Comparison of ENCODE assay signal across 8 mouse cellular contexts in the genomic region with DNA sequence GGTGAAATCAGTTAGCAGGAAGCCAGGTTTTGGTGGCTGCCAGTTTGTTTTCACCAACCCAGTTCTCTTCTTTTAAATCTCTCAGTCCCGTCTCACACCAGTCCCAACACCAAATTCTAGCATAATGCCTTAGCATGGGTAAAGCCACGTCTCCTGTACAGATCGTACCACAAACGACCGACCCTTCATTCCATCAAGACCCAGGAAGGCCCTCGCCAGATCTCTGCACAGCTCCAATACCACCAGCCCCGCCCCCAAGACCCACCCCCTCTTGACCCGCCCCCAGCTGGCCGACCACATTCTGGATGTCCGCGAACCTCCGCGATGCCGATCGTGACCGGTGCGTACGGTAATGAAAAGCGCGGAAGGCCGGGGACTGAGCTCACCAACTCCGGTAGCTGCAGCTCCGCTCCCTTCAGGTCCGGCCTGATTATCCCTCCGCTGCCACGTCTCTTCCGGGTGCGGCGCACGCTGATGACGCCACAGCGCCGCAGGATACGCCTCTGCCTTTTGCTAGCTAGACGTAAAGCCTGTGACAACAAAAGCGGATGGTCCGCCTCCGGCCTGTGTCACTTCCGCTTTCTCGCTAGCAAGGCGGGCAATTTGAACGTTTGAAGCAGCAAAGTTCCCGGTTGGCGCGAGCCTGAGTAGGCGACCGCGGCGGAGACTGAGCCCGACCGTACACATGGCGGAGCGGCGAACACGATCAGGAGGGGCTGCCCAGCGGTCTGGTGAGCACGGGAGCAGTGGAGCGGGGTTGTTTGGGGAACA. TPM values are rescaled to one million over a fixed set of nuclear protein-coding genes. Genes with fewer than 3 reads are reported as not detected.
DNase-seq lines count a peak whose midpoint lies in the region; ATAC-seq lines count a peak whose summit lies in the region.

A gene (minus strand): TSS at position 479 of the 771 bp plus-strand sequence.
A gene (plus strand): TSS at position 506 of the 771 bp plus-strand sequence.

- no peaks in the 10 kb centered on the region; the same call in 1 of the 2 replicates for H3K36me3 ChIP-seq in hindbrain, embryonic 11.5 days (ENCODE audit: control insufficient read depth, insufficient read depth, low read length)

- H3K4me2 ChIP-seq in hindbrain, embryonic 11.5 days (replicated peaks; ENCODE audit: low read depth, low read length): peak within 1 kb of the TSS; percentile 90

- ATAC-seq in frontal cortex, adult (ENCODE audit: low TSS enrichment): peak; percentile 92
- peak; percentile 89 for ATAC-seq in hindbrain, embryonic 11.5 days (ENCODE audit: low FRiP score)

- peak within 1 kb of the TSS; percentile 73 for H3K9ac ChIP-seq in hindbrain, embryonic 11.5 days (ENCODE audit: low read depth, low read length)

- peak within 1 kb of the TSS; percentile 58; the same call in 1 of the 2 replicates for H3K27ac ChIP-seq in hindbrain, embryonic 11.5 days (ENCODE audit: low read depth, low read length)

- WGBS in hindbrain, embryonic 11.5 days: under 1% methylated on average over 58 of the region's 58 CpGs

- H3K9me3 ChIP-seq in hindbrain, embryonic 11.5 days (ENCODE audit: control insufficient read depth, low read length): no peaks in the 10 kb centered on the region

- no peaks in the 10 kb centered on the region for H3K27me3 ChIP-seq in hindbrain, embryonic 11.5 days (ENCODE audit: control insufficient read depth, insufficient read depth, low read length)

- peak within 1 kb of the TSS; percentile 78 for H3K4me3 ChIP-seq in hindbrain, embryonic 11.5 days (ENCODE audit: low read depth, low read length)

- DNase-seq in MN1 (ENCODE audit: low spot score): peak; percentile 99
- DNase-seq in cerebellum, adult 9-10 months: peak; percentile 98
- DNase-seq in hindbrain, embryonic 11.5 days (ENCODE audit: low spot score): peak; percentile 100
- DNase-seq in layer of hippocampus, postnatal 10 days (ENCODE audit: low spot score in 2 of 2): peak; percentile 94 to 95
- peak; percentile 97 for DNase-seq in lung, postnatal 10 days
- DNase-seq in ovary, postnatal 36 days (ENCODE audit: low spot score): peak; percentile 94
- peak; percentile 94 for DNase-seq in thymus, postnatal 25 days

- H3K4me1 ChIP-seq in hindbrain, embryonic 11.5 days (replicated peaks; ENCODE audit: control insufficient read depth, insufficient read depth, low read length): peaks cover 6% of the 10 kb centered on the region

RNA-seq across cellular contexts. Expression of the first gene that starts in this region (rescaled TPM):
- polyA plus RNA-seq in hindbrain, embryonic 11.5 days (2014; fragmentation: Nextera tagmentation; extraction: Ambion mirVana): 70.1 and 77.8 TPM in 2 replicates
- 10 to 100 TPM; 36.8 to 37.6 TPM for total RNA-seq in layer of hippocampus, postnatal 10 days (2021)

RNA-seq across cellular contexts. Expression of the second gene that starts in this region (rescaled TPM):
- 45.8 and 51.5 TPM in 2 replicates for polyA plus RNA-seq in hindbrain, embryonic 11.5 days (2014; fragmentation: Nextera tagmentation; extraction: Ambion mirVana)
- 1 to 10 TPM; 1.1 to 1.3 TPM for total RNA-seq in layer of hippocampus, postnatal 10 days (2021)

Comparison
In these comparisons a context has a peak if more than half of its experiments do, and no peak if none do; other contexts are left out.
1. Peak in every context shown above with its lines: DNase-seq, ATAC-seq, H3K4me3 ChIP-seq and H3K27ac ChIP-seq.